Mouse (Mus musculus) regulatory T cell (primary cell): Measurements from ENCODE around the gene Col28a1.

ENCODE experiments used
- in situ Hi-C: fragments of 300-600 bp; cut with MboI, MseI; formaldehyde crosslinking; loops from one replicate; pipeline ENCODE4 v1.15.1; 2025; ENCODE audit warnings: high pct_unique_total_duplicates

Col28a1 gene

GRCm38 (mm10) chr6:8192517-8192916 lies at the start of gene Col28a1:
Col28a1 (minus strand) TSS chr6:8192617.
- in situ Hi-C loops: no loop called here

GRCm38 (mm10) chr6:8228596-8228995 lies 36.2 kb upstream of the Col28a1 start:
- in situ Hi-C loops: no loop called here

- in situ Hi-C loops: no loop called here
These were observed 34.6 kb upstream of the Col28a1 start for GRCm38 (mm10) chr6:8227035-8227434.

GRCm38 (mm10) chr6:8210661-8211060 lies 18.2 kb upstream of the Col28a1 start:
- in situ Hi-C loops: no loop called here

- in situ Hi-C loops: no loop called here
These were observed 17.4 kb upstream of the Col28a1 start for GRCm38 (mm10) chr6:8209866-8210186.

GRCm38 (mm10) chr6:8209047-8209865 lies 16.8 kb upstream of the Col28a1 start, which contains the start of gene Mios:
Mios (plus strand) TSS chr6:8209222.
- in situ Hi-C loops: no loop called here

- in situ Hi-C loops: no loop called here
These were observed 2.5 kb downstream of the Col28a1 start for GRCm38 (mm10) chr6:8189917-8190316.

- in situ Hi-C loops: no loop called here
These were observed 3.7 kb downstream of the Col28a1 start for GRCm38 (mm10) chr6:8188599-8189233.

GRCm38 (mm10) chr6:8178397-8178941 lies 13.9 kb downstream of the Col28a1 start:
- in situ Hi-C loops: no loop called here

GRCm38 (mm10) chr6:8176116-8176515 lies 16.3 kb downstream of the Col28a1 start:
- in situ Hi-C loops: no loop called here

- in situ Hi-C loops: no loop called here
These were observed 17.1 kb downstream of the Col28a1 start for GRCm38 (mm10) chr6:8175346-8175745.

GRCm38 (mm10) chr6:8174062-8174461 lies 18.4 kb downstream of the Col28a1 start:
- in situ Hi-C loops: no loop called here

GRCm38 (mm10) chr6:8172101-8172500 lies 20.3 kb downstream of the Col28a1 start:
- in situ Hi-C loops: no loop called here

- in situ Hi-C loops: no loop called here
These were observed 27.7 kb downstream of the Col28a1 start for GRCm38 (mm10) chr6:8164741-8165140.

GRCm38 (mm10) chr6:8160001-8160400 lies 32.4 kb downstream of the Col28a1 start:
- in situ Hi-C loops: no loop called here

GRCm38 (mm10) chr6:8157121-8157520 lies 35.3 kb downstream of the Col28a1 start:
- in situ Hi-C loops: no loop called here

GRCm38 (mm10) chr6:8152551-8153361 lies 39.7 kb downstream of the Col28a1 start:
- in situ Hi-C loops: no loop called here

- in situ Hi-C loops: no loop called here
These were observed 43.5 kb downstream of the Col28a1 start for GRCm38 (mm10) chr6:8148916-8149315.

- in situ Hi-C loops: no loop called here
These were observed 50.5 kb downstream of the Col28a1 start for GRCm38 (mm10) chr6:8141881-8142280.

- in situ Hi-C loops: no loop called here
These were observed 62.3 kb downstream of the Col28a1 start for GRCm38 (mm10) chr6:8130149-8130548.

- in situ Hi-C loops: no loop called here
These were observed 64.3 kb downstream of the Col28a1 start for GRCm38 (mm10) chr6:8128164-8128563.

- in situ Hi-C loops: no loop called here
These were observed 65.9 kb downstream of the Col28a1 start for GRCm38 (mm10) chr6:8126545-8126944.
